Mouse (Mus musculus) brain, adult 2 months (tissue): ENCODE measurements at regions not wholly inside any gene's neighbourhood (a gene's known extent, or its start where the extent isn't known, plus 50 kb on each side); places are given as distances from the start of the nearest gene placed in this dataset.
"Not testable (repeated sequence)": the region's sequence is repeated elsewhere in the genome, so short reads cannot be mapped to it uniquely, and the experiment has no call there.

ENCODE experiments used
- DNase-seq: peaks from one replicate; pipeline ENCODE4 v3.0.0; 2011; ENCODE audit warnings: low read depth, low spot score

GRCm38 (mm10) chr16:69937514-69938194 is 74.1 kb upstream of the Speer2 start:
- no peak for DNase-seq

DNA sequence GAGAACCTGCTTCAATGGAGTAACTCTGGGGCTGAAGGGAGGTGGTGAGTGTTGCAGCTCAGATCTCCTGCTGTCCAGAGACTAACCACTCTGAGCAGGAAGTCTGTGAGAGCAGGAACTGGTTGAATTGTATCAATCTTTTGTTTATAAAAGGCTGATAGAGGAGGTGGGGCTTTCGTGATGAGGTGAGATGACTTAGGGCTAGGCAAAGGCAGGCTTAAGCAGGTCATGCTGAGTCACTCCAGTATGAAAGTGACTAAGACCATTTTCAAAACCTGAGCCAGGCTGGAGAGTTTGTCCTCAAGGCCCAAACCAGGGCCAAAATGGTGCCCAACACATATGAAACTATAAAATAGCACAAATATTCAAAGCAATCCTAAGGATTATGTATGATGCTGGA is 80.1 kb upstream of the Speer2 start:
- no peak for DNase-seq

DNA sequence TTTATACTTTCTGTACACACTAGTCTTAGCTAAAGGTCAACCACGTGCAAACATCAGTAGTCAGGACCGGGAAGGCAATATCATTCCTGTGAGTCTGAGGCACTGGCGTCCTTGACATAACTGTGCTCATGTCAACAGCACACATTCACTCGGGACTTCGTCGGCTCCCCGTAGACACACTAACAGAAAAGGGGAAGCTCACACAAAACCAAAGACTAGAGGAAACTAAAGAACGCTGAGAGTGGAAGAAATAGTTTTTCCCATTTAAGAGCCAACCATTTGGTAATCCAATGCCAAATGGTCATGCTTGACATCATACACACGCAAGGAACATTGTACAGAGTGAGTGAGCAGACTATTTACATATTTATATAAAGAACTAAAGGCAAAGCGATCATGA is 85.2 kb upstream of the Speer2 start:
- no peak for DNase-seq

GRCm38 (mm10) chr16:69949339-69949738 is 85.8 kb upstream of the Speer2 start:
- no peak for DNase-seq

GRCm38 (mm10) chr16:69951581-69951980 is 88.0 kb upstream of the Speer2 start:
- no peak for DNase-seq

- DNase-seq, result not testable (repeated sequence)
Observed at GRCm38 (mm10) chr16:69966561-69966960, 103.0 kb upstream of the Speer2 start.

DNA sequence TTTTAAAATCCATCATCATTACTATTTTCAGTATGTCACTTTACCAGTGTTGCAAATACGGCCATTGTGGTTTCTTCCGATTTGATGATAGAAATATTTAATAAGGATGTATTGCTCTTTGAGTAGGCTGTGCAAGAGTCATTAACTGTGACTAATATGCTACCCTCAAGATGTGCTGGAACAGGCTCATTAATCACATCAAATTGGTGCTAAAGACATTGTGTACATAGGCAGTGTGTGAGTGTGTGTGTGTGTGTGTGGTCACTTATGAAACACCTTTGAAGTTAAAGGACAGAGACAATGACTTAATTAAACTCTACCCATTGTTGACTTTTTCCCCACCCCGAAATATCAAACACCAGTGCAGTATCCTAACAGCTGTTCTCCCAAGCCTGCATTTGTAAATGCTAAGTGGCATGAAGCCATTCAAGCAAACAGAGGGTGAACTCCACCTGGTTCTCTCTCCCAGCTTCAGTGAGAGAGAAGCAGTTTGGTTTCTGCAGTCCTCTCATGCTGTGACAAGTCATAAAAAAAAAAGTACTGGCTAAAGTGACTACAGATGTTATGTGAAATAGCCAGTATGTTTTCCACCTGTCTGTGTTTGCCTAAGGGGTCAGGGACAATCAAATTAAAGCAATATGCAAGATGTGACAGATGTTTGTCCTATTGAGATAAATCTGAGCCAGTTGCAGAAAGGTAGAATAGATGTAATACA is 116.4 kb upstream of the Speer2 start:
- no peak for DNase-seq

DNA sequence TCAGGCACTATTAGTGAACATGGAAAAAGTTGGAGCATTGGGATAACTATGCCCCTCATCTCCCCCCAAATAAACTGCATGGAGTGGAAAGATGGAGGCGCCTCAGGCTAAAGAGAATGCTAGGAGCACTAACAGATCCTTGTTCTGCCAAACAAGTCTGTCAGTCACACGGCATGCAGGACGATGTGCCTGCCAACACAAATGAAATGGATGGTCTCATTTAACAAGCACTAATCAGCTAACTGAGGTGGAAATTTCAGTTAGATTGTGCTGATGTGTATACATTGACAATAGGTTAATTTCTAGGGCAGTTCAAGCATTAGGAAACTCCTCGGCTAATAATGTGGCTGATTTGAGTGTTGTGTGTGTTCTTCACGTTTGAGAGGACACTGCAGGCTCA is 120.8 kb upstream of the Speer2 start:
- no peak for DNase-seq

DNA sequence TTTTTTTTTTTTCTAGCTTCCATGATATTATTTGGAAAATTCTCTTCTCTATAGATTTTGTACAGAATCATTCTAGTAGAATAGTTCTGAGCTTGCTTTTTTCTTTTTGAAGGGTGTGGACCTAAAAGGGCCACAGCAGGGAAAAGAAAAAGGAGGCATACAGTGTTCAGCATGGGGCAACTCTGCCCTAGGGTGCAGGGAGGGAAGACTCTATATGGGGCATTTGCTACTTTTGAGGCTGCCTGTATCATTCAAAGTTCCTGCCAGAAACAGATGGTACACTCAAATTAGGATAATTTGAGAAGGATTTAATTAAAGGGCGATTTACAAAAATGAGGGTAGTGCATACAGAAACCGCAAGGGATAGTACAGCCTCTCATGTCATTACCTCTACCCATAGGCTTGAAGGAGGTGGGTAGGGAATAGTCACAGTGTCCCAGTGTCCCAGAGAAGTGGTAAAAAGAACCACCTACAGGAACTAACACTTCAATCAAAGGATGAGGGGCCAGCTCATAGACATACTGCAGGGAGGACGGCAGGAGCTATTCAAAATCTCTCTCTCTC is 128.4 kb upstream of the Speer2 start:
- peak; percentile 6 for DNase-seq

DNA sequence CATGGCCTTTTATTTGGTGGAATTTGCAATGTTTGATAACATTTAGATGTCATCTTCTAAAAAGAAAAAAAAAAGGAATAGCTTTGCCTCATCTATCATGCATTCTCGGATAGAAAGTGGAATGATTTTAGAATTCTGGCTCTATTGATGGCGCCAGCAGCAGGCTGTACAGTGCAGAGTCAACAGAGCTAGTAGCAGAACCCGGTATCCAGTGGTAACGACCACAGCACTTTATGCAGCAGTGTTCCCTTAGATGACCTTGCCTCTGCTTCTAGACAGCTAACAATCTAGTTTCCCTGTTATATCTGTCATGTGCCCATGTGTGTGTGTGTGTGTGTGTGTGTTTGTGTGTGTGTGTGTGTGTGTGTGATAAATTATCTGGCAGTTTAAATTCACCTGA is 129.2 kb upstream of the Speer2 start:
- DNase-seq, result no peak

GRCm38 (mm10) chr16:70006863-70007262 is 143.3 kb upstream of the Speer2 start:
- DNase-seq, result no peak

GRCm38 (mm10) chr16:70016980-70017379 is 153.4 kb upstream of the Speer2 start:
- peak; percentile 30 for DNase-seq

GRCm38 (mm10) chr16:70019564-70019963 is 156.0 kb upstream of the Speer2 start:
- DNase-seq, result no peak

GRCm38 (mm10) chr16:70021436-70021835 is 157.9 kb upstream of the Speer2 start:
- DNase-seq, result no peak

- DNase-seq, result peak; percentile 16
Observed at GRCm38 (mm10) chr16:70028649-70029048, 165.1 kb upstream of the Speer2 start.

DNA sequence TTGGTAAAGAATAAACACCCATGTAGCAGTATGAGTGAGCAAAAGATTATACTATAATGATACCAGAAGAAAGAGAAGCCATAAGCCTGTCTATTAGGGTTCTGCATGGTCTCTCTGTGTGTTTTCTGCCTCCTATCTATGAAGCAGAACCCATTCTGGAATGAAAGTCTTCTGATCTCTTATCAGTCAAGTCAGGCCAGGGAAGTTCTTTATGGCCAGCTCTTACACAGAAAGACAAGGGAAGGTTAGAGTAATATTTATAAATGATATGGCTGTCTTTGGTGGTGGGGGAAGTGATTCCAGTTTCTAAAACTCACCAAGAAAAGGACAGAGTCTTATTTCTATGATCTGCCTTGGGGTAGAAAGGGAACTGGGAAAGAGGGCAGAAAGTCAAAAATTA is 182.0 kb upstream of the Speer2 start:
- DNase-seq, result no peak

DNA sequence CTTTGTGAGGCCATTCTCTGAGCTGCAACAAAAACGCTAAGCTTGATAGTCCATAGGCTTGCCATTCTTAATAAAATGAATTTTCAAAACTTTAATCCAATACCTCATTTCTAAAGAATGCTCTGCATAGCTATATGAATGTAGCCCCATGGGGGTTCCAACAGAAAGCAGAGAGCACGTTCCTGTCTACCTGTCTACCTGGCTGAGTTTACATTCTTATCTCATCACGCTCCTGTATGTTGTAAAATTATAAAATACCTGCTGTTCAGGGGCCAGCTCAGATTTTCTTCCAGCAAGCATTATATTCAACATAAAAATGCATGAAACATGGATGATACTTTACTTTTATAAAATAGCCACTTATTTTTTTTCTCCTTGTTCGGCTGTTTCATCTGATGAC is 182.5 kb upstream of the Speer2 start:
- no peak for DNase-seq

GRCm38 (mm10) chr16:70049850-70050249 is 186.3 kb upstream of the Speer2 start:
- DNase-seq, result no peak

DNA sequence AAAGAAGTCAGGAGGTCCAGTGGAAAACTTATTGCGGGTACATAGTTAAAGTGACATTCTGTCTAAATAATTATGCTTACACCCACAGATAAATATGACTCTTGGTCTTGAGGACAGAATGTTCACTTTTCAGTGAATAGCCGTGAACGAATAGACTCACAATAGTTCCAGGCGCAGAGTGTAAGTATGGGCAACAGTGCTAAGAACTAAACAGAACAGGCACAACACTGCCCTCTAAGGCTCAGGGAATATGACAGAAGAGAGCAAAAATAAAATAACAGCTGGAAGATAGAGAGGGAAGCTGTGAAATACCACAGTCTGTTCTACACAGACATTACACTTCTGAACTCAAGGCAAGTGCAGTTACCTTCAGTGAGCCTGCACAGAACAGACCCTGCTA is 207.9 kb upstream of the Speer2 start:
- DNase-seq, result no peak

GRCm38 (mm10) chr16:70073740-70074139 is 210.2 kb upstream of the Speer2 start:
- DNase-seq, result peak; percentile 60

DNA sequence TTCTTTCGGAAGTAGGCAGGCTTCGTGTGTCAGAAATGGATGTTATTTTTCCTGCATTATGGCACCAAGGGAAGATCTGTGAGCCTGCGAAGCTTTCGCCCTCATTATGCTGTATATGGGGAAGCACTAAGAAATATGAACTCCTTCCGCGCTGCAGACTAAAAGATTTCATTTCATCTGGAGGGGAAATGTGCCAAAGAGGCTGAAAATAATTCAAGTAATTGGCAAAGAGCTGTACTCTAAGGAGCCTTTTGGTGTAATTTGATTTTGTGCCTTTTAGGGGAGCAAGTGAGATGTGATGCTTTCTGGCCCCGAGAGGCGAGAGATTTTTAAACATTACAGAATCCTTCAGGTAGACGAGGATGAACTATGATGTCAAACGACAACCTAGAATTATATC is 216.0 kb upstream of the Speer2 start:
- peak; percentile 53 for DNase-seq

GRCm38 (mm10) chr16:70091291-70091690 is 222.5 kb upstream of the Gbe1 start:
- peak; percentile 37 for DNase-seq

DNA sequence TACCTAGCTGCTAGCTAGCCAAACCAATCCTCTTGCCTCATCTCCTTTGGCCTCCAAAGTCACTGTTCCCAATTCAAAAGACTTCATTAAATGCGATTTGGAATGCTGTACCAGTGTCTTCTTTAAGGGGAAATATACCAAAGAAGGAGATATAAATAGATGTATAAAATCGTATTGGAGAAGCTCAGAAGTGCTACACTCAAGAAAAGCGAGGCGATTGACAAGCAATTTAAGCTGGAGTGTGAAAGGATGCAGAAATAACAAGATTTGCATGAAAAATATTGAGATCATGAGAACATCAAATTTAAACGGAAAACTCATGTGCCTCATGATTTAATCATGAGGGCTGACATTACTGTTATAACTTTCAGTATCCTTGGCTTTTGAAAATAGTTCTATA is 221.8 kb upstream of the Gbe1 start:
- DNase-seq, result peak; percentile 45
